Mouse (Mus musculus) ovary, postnatal 14 days (tissue): ENCODE data around the gene Wnt7b.

Source experiments
- DNase-seq: peaks from one replicate; pipeline ENCODE4 v3.0.0; 2022; ENCODE audit warnings: low spot score

Gene Wnt7b

DNA sequence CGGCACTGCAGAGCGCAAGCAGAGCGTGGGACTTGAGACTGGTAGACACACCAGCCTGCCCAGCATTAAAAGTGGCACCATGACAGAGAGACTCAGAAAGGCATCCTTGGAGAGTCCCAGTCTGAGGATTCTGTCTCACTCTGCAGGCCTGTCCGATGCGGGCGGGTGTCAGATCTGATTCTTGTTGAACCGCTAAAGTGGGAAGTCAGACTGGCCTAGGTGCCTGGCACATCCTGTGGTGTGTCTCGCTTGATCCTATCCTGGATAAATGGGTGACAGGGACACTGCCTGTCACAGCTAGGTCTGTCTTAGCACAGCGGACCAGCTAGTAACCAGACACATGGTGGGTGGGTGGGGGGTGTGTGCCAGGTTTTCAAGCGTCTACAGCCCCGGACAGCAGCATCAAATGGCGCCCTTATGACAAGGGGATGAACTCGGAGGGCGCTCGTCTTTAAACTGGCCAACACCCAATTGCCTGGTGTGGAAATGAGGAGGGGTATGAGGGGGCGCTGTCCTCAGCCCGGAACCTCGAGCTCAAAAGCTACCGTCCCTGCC lies at the start of gene Wnt7b:
TSS of gene Wnt7b (minus strand) at position 118 of the 555 bp plus-strand sequence.
- DNase-seq = no peak

DNA sequence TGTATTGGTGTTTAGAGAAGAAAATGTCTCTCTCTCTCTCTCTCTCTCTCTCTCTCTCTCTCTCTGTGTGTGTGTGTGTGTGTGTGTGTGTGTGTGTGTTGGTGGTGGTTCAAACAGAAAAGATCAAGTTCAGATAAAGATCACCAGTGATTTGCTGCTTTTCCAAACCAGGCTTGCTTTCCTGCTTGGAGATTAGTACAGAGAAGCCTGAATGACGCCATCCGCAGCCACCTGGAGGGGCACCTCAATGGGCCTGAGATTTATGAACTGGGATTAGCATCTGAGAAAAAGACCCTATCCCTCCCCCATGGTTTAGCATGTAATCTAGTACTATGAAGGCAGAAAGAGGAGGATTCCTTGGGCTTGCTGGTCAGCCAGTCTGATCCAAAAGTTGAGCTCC lies 49.3 kb upstream of the Wnt7b start:
- DNase-seq = no peak

DNA sequence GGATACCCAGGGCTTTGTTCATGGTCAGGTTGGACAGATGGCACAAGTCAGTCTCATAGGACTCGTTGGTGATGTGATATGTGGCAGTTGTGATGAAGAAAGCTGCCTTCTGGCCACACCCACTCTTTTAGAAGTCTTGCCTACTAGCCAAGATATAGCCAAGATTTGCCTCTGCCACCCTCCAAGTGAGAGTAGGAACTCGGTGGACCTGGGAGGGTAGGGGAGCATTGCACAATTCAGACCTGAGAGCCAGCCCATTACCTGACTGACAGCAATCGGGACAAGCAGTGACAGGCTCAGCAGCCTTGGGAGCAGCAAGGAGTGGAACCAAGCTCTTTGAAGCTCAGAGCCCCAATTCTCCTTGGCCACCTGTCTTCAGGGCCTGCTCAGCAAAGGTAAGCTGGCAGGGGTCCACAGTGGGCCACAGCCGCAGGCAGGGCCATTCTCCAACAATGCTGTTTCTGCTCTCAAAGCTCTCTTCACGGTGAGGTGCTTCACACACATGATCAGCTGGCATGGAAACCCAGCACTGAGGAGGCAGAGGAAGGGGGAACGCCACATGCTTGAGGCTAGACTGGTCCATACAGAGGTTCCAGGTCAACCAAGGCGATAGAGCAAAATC lies 47.8 kb upstream of the Wnt7b start:
- no peak for DNase-seq

DNA sequence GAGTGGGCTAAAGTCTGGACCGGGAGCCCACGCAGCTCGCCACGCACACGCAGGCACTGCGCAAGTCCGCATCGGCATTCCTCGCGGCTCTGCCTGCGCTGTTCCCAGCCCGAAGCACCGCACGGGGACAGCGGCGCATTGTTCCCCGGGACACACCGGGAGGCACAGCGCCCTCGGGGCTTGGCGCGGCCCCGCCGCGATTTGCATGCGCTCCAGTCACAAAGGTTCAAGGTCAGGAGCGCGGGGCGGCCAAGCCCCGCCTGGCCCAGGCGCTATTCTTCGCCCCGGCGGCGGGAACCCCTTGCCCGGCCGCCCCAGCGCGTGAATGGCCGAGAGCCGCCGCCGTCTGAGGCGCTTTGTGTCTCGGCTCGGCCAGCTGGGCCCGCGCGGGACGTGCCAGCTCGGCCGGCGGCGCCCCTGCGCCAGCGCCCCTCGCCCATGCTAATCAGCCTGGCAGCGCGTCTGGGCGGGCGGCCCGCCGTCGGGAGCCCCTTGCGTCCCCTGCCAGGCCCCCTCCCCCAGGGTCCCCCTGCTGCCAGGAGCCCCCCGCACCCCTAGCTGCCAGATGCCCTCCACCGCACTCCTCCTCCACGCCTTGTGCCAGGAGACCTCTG lies 43.5 kb upstream of the Wnt7b start:
- no peak for DNase-seq

DNA sequence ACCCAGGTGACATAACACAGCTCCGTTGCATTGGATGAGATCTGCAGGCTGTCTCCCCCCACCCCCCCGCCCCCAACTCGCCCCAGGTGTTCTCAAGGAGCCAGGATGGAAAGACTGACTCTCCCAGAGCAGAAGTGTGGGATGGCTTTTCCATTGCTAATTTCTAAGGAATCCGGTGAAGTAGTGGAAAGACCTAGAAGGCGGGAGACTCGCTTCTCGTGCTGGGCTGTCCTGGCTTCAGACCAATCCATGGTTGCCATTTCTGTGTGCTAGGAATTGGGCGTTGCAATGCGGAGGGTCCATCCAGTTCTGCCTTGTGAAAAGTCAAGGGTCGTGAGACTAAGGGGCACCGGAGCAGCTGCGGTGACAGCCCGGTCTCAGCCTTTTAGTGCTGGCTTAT lies 39.9 kb upstream of the Wnt7b start:
- no peak for DNase-seq

DNA sequence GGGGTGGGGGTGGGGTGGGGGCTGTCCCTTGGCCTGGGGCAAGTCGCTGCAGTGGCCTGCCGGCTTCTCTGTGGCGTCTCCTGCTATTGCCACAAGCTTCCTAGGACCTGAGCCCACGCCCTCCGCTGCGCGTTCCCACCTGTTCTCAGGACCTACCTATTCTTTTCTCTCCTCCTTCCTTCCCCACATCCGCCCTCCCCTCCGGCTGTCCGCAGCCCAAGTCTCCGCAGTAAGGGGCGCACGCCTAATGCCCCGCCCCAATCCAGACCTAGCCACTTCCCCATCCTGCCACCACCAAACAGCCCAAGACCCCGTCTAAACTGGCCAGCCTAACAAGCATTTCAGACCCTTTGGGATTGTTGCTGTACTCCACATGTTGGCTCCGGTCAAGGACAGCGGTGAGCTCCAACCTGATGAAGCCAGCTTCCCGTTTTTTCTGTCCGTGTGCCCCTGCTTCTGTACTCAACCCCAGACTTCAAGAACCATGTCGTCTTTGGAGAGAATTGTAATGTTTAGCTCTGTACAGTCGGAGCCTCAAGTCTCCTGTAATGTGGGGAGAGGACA lies 33.3 kb upstream of the Wnt7b start:
- no peak for DNase-seq

DNA sequence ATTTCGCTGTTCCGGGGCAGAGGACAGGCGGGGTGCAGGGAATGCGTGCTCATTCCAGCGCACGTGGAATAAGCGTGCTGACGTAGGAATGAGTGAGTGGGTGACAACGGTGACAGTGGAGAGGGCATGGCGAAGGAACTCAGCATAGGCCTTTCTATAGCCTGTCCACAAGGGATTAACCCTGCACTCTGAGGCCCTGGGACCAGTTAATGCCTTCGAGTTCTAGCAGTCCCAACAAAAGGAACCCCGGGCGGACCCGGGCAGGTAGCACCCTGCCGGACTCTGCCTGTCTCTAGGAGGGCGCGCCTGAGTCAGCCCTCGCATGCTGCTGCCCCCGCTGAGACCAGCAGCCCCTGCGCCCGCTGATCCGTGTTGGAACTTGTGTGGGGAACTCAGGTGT lies 32.8 kb upstream of the Wnt7b start:
- DNase-seq = no peak

DNA sequence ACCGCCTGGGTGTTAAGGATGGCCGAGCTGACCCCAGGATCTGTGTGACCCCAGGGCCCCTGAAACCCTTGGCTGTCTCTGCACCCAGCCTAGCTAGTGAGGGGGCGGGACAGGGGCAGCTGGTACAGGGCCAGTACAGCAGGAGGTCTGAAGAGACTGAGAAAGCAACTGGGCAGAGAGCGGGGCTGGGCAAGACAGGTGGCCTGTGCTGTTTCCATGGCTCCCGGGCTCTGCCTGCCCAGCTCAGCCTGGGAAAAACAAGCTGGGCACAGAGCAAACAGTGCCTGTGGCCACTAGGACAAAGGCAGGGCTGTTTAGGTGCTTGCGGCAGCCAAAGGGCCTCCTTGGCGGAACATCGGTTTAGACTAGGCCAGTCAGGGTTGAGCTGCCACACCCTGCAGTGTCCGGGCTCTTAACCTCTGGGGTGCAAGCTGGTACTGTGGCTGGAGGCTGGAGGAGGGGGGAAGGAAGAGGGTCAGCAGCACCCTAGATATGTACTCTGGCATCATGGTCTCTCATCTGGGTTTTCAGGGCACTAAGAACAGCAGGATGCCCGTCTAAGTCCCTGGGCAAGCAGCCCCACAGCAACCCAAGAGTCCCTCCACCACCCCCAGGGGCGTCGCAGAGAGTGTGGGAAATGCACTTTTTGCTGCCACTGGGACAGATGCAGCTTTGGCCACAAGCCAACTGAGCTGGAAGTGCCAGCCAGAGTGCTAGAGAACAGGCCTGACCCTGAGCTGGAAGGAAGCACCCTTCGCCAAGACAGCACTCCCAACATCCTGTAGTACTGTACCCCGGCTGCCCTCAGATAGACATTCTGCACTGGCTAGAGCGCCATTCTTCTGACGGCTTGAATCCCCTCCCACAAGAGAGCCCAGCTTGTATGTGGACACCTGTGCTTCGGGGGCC lies 31.3 kb upstream of the Wnt7b start:
- no peak for DNase-seq

DNA sequence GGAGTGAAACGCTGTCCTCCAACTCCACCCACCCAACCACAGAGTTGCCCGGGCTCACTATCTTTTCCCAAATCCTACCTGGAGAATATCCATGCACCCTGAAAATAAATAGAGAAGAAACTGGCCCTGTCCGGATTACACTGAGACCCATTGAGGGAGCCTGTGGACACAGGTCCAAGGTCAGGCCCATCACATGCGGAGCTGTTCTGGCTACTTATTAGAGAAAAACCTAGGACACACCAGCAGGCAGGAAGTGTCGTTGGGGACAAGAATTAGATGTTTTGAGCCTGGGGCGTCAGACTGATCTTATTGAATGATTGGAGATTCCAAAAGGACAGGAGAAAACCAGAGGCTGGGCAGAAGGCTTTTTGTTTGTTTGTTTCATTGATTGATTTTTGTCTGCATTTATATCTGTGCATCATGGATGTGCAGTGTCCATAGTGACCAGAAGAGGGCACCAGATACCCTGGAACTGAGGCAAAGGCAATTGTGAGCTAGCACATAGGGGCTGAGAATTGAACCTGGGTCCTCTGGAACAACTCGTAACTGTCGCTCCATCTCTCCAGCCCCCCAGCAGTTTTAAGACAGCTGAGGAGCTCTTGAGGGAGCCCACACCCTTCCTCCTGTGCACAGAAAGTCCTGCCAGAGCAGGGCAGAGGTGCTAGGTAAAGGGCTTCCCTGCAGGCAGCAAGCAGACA lies 30.5 kb upstream of the Wnt7b start:
- no peak for DNase-seq

DNA sequence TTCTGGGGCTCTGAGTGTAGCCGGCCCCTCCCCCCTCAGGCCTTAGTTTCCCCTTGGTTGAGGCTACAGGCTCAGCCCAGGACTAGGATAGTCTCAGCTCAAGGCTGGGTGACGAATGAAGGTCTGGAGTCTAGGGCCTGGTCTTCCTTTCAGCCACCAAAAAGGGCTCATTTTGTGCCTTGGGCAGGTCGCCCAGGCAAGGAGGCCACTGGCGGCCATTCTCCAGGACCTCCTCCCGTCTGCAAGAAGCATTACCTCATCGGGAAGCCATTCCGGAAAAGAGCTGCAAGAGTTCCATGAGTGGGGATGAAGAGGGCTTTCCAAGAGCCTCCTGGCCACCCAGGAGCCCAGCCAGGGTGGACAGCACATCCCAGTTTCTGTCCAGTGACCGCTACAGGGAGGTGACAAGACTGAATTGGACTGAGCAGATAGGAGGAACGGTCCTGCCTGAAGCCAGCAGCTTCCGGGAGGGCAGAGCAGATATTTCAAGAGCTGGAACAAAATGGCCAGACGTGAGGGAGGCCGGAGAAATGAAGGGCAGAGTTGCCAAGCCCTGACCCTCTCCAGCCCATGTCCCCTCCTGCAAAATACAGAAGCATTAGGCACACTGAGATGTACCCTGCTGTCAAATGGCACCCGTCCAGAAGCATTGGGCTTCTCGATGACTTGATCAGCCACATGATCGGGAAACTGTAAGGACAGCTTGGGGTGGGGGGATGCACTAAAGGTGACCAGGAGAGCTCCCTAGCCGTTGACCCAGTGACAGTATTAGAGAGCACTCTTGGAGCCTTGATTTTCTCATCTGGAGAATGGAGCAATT lies 29.6 kb upstream of the Wnt7b start:
- DNase-seq = no peak

DNA sequence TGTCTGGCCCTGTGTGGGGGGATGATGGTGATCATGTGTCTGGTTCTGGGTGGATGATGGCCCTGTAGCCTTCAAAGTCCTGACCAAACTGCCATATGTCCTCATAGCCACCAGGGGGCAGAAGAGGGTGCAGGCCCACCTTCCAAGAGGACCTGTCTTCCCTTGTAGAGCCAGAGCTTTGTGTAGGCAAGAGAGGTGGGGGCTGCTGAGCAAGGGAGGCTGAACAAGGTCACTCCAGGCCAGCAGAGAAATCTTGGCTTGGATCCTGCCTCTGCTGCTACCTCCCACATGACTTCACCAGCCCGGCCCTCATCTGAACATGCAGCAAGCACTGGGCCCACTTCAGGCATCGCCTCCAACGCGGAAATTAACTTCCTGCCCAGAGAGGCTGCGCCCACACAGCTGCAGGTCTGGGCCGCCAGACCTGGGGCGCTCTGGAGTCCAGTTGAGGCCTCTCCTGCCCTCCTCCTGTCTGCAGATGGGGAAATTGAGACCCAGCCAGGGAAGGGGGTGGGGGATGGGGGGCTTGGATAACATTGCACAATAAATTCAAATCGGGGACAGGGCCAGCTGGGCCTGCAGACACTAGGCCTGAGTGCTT lies 28.4 kb upstream of the Wnt7b start:
- DNase-seq = peak; percentile 87

DNA sequence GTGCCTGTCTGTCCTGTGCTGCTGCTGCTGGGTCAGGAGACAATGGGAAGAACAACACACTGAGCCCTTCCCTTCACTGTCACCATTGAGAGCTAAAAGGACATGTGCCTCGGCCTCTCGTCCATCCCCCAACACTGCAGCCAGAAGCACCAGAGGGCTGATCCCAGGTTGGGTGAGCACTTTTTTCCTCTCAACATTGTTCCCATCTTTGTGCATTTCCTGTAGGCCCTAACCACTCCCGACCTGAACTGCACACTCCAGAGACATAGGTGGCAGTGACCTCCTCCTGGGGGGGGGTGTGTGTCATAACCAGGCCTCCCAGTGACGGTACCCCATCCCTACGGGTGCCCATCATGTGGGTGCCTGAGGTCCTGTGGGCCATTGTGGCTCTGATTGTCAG lies 27.8 kb upstream of the Wnt7b start:
- DNase-seq = no peak

DNA sequence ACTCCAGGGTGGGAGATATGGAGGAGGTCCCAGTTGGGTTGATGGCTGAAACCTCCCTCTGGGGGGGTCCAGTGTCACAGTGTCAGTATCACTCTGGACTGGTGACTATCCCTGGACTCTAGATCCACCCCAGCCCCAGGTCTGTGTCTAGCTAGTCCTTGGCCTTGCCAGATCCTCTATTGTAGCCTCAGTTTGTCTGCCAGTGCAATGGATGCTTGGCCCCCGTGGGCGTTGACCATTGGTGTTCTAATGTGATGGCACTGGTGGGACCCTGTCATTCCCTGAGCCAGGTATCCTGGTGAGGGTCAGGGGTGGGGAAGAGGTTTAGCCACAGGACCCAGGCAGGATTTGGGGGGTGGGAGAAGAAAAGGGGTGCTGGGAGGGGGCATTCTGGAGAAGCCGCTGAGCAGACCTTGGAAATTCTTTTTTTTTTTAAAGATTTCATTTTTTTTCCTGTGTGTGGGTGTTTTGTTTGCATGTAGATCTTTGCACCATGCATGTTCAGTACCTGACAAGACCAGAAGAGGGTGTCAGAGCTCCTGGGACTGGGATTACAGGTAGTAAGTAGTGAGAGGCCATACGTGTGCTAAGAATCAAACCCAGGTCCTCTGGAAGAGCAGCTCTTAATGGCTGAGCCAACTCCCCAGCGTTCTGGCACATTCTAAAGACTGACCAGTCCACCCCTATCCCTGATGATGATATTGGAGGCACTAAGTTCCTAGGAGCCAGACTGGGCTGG lies 27.2 kb upstream of the Wnt7b start:
- no peak for DNase-seq

DNA sequence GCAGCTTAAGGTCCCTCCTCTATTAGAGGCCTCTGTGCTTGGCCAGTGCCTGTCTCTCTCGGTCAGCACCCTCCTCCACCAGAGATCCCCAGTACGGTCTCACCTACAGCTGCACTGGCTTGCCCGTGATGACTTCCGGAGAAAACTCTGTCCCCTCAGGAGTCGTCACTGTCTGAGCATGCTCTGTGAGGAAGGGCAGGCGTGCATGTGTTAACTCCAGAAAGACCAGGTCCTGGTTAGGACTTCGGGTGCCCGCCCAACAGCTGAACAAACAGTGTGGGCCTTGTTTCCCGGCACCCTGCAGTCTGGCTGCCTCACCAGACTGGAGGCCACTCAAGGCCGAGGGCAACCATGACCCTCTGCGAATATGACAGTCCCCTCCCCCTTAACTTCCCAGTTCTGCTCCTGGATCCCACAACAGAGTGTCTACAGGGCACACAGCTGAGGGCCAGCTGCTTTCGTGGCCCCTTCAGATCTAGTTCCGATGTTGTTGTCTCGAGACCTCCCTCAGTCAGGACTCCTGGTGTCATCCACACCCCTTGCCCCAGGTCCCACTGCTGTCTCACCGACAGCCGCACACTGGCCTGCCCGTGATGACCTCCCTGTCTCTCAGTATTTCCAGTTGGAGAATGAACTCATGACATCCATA lies 23.8 kb upstream of the Wnt7b start:
- DNase-seq = no peak

DNA sequence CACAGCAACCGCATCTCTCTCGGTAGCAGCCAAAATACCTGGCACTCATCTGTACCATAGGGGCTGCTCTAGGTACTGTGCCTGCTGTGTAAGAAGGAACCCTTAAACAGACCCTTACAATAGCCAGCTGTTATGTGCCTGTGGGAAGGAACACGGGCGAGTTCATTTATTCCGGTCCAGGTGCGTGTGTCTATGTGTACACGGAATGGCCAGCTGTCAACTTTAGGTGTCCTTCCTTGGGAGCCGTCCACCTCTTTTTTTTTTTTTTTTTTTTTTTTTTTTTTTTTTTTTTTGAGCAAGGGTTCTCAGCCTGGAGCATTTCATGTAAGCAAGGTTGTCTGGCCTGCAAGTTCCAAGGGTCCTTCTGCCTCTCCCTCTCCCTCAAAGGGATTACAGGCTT lies 22.7 kb upstream of the Wnt7b start:
- DNase-seq = no peak

DNA sequence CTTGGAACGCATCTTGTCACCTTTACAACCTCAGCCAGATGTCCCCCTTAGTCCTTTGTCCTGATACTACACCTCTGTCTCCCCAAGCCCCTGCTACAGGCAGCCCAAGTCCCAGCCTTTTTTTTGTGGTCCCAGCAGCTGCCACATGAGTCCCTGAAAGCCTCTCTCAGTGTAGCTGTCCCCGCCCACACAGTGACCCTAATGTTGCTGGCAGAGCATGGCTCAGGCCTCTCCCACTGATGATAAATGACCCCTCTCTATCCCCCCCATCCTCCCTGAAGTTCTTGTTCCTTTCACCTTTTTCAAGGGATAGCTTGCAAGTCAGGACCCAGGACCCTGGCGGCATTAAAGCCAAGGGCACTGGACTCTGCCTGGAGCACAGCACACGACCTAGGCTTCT lies 22.2 kb upstream of the Wnt7b start:
- no peak for DNase-seq

DNA sequence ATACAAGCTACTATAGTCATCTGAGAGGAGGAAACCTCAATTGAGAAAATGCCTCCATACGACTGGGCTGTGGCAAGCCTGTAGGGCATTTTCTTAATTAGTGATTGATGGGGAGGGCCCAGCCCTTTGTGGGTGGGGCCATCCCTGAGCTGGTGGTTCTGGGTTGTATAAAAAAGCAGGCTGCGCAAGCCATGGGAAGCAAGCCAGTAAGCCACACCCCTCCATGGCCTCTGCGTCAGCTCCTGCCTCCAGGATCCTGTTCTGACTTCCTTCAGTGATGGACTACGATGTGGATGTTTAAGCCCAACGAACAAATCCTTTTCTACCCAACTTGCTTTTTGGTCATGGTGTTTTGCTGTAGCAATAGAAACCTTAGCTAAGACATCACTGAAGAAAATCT lies 21.1 kb upstream of the Wnt7b start:
- DNase-seq = no peak

DNA sequence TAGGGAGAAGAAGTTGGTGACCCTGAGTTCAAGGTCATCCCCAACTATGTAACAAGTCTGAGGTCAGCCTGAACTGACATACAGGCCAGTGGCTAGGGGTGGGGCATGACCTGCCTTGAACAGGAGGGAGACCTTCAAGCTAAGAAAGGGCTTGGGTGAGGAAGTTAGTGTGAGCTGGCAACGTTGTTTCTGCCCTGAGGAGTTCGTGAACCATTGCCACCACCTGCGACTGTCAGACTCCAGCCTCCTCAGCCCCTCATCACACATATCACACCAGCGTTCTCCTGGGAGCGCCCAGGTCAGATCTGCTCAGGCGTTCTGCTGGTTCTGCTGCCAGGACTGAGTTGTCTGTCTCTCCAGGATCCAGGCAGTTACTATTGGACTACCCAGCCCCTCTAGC lies 20.5 kb upstream of the Wnt7b start:
- no peak for DNase-seq

DNA sequence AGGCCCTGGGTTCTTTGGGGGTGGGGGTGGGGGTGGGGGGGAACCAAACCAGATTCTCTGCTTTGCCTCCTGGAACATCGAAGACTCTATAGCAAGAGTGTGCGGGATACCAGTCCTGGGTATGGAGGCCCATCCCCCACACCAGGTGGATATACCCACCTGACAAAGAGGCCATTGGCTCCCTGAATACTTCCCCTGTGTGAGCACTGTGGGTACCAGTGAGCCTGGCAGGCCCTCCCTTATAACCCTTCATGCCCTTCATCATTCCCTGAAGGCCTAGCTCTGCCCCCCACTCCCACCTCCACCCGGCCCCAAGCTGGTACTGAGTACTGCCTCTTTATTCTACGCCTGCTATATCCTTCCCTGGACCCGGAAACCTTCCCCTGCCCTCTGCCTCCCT lies 19.7 kb upstream of the Wnt7b start:
- DNase-seq = no peak
